Mouse (Mus musculus) adrenal gland, adult 2 months (tissue): ENCODE results near the gene Rag2. TPM values are rescaled to one million over a fixed set of nuclear protein-coding genes. Genes with fewer than 3 reads are reported as not detected.
A peak's percentile ranks its signal among the peaks of the same experiment; 100 is the strongest.

Experiments
- DNase-seq: peaks from one replicate; pipeline ENCODE4 v3.0.0; 2021
- long read RNA-seq: library from polyadenylated mRNA; stranded (forward); transcript quantifications from one replicate; pipeline ENCODE4 v2.0.0, GENCODE M21; 2021
- polyA plus RNA-seq: library from polyadenylated mRNA; depleted of rRNA; stranded (reverse); fragments of >200 nt; gene quantifications from 2 replicates; pipeline ENCODE4 v1.2.3, GENCODE M21; 2012; rRNA removed
- total RNA-seq, 2 experiments: library from RNA; stranded (reverse); gene quantifications; 2 replicates each; pipeline ENCODE4 v1.2.3; 2021

Rag2 gene
- total RNA-seq = not detected
- not detected in 2 replicates for polyA plus RNA-seq
- long read RNA-seq = 0 reads

GRCm38 (mm10) chr2:101624526-101624925 lies at the start of gene Rag2:
Gene Rag2 (plus strand): TSS chr2:101624718.
- no peak for DNase-seq

GRCm38 (mm10) chr2:101577243-101577642 lies 47.3 kb upstream of the Rag2 start:
- DNase-seq = no peak

DNA sequence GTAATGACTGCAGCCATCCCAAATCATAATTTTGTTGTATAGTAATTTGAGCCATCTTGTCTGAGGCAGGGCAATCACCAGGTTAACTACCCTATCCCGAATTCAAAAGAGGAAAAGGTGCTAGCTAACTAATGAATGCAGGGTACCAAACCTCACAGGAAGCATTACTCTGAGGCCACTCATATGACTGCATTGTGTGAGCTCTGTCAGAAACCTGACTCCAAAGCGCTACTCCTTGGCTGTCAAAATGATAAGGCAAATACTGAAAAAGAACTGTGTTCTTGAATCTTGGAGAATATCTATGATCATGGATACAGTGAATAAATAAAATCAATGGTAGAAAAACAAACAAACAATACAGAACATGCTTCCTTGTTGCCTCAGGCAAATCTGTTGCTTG lies 44.5 kb upstream of the Rag2 start:
- DNase-seq = no peak

DNA sequence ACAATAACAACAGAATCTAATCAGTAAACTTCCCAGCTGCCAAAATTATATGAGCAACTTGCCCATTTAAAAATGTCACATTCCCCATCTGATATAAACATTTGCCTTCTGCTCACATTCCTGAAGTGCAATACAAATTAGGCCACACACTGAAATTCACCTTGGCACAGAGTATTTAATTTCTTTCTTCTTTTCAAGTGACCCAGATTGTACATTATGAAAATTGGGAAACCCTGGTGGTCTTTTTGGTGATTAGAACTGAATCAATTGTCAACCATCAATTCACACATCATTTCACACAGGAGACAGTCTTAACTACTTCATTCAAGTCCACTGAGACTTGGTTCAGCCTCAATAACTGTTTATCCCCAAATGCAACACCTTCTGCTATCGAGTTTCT lies 44.1 kb upstream of the Rag2 start:
- no peak for DNase-seq

GRCm38 (mm10) chr2:101580977-101581376 lies 43.5 kb upstream of the Rag2 start:
- no peak for DNase-seq

DNA sequence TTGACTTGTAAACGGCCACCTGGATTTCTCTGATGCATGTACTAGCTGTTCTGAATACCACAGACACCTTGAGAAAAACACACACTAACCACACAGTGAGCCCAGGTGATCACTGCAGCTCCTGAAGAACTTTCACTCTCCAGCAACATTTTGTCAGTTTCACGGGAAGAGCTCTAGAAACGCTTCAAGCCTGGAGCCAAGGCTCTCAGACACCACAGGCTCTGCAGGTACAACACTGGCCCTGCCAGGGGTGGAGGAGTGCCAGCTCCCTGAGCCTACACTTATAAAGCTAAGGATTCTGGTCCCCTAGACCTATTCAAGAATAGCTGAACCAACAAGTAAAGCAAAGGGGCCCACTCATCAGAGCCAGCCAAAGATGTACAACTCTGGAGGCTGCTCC lies 43.1 kb upstream of the Rag2 start:
- no peak for DNase-seq

GRCm38 (mm10) chr2:101591356-101591755 lies 33.2 kb upstream of the Rag2 start:
- no peak for DNase-seq

GRCm38 (mm10) chr2:101592023-101592841 lies 32.3 kb upstream of the Rag2 start:
- DNase-seq = no peak

DNA sequence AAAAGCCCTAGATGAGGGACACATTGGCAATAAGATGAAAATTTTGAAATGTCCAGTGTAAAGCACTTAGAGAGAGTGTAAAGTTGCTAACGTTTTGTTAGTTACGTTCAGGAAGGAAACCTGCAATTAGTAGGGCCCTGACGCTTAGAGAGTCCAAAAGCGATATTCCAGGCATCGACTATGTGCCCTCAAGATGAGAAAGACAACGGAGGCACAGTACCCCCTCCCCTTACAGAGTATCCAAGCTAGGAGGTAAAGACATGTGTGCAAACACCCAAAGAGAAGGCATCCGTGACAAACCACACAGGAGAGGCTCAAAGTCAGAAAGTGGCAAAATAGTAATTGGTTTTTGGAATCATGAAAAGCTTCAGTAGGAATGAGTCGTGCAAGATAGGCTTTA lies 31.6 kb upstream of the Rag2 start:
- DNase-seq = no peak

DNA sequence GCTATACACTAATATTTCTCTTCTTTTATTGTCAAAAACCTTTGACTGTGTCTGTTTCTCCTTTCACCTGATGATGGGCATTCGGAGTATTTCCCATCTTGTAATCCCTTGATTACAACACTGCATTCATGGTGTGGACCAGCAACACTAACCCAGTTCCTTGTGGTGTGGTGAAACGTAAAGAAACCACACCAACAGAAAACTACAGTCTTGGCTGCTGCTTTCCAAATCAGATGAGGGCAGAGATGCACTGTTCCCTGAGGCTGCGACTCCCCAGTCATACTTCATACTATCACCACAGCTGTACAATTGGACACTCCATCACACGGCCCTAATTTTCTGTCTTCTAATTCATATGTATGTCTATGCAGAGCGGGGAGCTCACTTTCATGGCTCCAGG lies 29.8 kb upstream of the Rag2 start:
- DNase-seq = no peak

DNA sequence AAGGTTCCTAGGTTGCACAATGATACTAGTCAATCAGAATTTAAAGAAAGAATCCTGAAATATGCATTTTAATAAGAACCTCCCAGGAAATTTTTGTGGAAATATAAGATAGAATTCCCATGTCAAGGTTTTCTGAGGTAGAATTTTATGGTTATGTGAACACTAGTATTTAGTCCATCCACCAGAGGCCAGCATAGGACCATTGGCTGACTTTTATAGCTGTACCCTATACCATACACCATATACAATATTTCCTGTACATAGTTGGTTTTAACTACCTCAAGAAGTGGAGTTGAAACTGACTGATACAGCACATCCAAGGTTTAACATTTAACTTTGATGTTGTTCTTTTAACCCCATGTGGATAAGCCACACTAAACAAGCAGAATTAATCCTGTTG lies 27.3 kb upstream of the Rag2 start:
- DNase-seq = no peak

GRCm38 (mm10) chr2:101598190-101599181 lies 26.0 kb upstream of the Rag2 start:
- DNase-seq = no peak

GRCm38 (mm10) chr2:101600703-101601102 lies 23.8 kb upstream of the Rag2 start:
- peak; percentile 20 for DNase-seq

- DNase-seq = no peak
Measured at GRCm38 (mm10) chr2:101603099-101603498, 21.4 kb upstream of the Rag2 start.

GRCm38 (mm10) chr2:101608232-101608894 lies 16.2 kb upstream of the Rag2 start:
- no peak for DNase-seq

- no peak for DNase-seq
Measured at GRCm38 (mm10) chr2:101610861-101611260, 13.7 kb upstream of the Rag2 start.

DNA sequence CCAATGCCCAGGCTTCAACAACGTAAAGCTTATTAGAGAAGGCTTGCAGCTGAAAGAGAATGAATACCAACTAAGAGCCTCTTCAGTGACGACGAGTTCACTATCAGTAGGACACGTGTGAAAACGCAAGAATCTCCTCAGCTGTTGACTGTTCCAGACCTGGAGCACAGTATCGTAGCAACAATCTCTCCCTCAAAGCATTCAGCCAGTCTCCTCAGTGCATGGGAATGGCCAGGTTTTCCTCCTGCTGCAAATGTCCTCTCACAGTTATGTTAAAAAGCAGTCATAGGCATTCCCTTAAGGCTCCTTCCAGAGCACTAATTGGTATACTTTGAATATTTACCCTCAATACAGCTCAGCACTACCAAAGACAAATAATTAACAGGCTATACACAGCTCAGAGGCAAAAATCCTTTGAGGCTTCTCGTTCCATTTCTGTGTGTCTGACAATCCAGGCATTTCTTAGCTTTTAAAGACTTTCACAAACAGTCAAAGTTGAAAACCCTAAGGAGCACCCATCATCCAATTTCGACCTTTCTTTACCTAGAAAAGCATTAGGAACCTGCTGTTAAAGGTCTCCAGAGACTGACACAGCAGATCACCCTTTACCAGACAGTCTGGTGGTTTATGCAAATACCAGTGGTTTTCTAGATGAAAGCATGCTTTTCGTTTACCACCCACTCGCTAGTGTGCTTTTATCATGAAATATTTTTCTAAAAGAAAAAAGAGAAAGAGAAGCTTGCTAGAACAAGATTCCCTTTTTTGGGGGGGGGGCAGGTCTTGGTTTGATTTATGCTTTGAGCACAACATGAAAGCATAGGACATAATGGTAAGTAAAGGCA lies 8.8 kb upstream of the Rag2 start:
- DNase-seq = no peak

- DNase-seq = no peak
Measured at GRCm38 (mm10) chr2:101618373-101618772, 6.1 kb upstream of the Rag2 start.

GRCm38 (mm10) chr2:101620899-101621298 lies 3.6 kb upstream of the Rag2 start:
- DNase-seq = no peak

- no peak for DNase-seq
Measured at GRCm38 (mm10) chr2:101621611-101622010, 2.9 kb upstream of the Rag2 start.

DNA sequence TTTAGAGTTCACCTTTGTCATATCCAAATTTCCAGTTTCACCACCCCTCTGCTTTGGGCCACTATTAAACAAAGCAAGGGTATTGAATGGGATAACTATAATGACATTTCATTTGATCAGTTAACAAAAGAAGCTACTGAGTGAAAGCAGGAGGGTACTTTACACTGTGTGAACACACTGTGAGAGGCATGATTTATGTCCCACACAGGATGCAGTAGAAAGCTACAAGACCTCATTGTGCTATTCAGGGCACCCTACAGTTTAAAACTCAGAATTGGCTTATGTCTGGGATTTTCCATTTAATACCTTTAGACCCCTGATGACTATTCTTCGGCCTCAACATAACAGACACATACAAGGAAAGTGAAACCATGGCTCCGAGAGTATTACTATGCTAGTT lies 1.5 kb upstream of the Rag2 start:
- DNase-seq = no peak
